Mouse (Mus musculus) heart, embryonic 15.5 days (tissue): ENCODE results near the gene Dicer1. TPM values are rescaled to one million over a fixed set of nuclear protein-coding genes. Genes with fewer than 3 reads are reported as not detected.

Source experiments
- ATAC-seq: fragments of 200-750 bp; cut with Nextera tagmentation; replicated peaks from 2 replicates; pipeline ENCODE4 v1.8.0; 2017; ENCODE audit warnings: low read depth, moderate TSS enrichment; ENCODE audit not compliant: insufficient number of reproducible peaks, insufficient read depth, low FRiP score
- H3K27ac ChIP-seq: fragments of 300-500 bp; sonication (generic); 2 replicates; pipeline ENCODE4 v1.5.1; 2015; ENCODE audit warnings: mild to moderate bottlenecking, inconsistent platforms
- H3K27me3 ChIP-seq: fragments of 300-500 bp; sonication (generic); 2 replicates; pipeline ENCODE4 v1.6.1; 2015; ENCODE audit warnings: inconsistent platforms
- H3K36me3 ChIP-seq: fragments of 300-500 bp; sonication (generic); 2 replicates; pipeline ENCODE4 v1.6.1; 2015; ENCODE audit warnings: mild to moderate bottlenecking, inconsistent platforms
- H3K4me1 ChIP-seq: fragments of 300-500 bp; sonication (generic); replicated peaks from 2 replicates; pipeline ENCODE4 v1.6.1; 2015; ENCODE audit warnings: inconsistent platforms
- H3K4me2 ChIP-seq: fragments of 300-500 bp; sonication (generic); 2 replicates; pipeline ENCODE4 v1.6.1; 2015; ENCODE audit warnings: inconsistent platforms, mild to moderate bottlenecking, moderate library complexity
- H3K4me3 ChIP-seq: fragments of 300-500 bp; sonication (generic); 2 replicates; pipeline ENCODE4 v1.5.1; 2015; ENCODE audit warnings: mild to moderate bottlenecking, inconsistent platforms
- H3K9ac ChIP-seq: fragments of 300-500 bp; sonication (generic); 2 replicates; pipeline ENCODE4 v1.6.1; 2015; ENCODE audit warnings: mild to moderate bottlenecking, inconsistent platforms
- H3K9me3 ChIP-seq: fragments of 300-500 bp; sonication (generic); replicated peaks from 2 replicates; pipeline ENCODE4 v1.6.1; 2016; ENCODE audit warnings: inconsistent platforms
- WGBS: fragments of 180-500 bp; shearing (Covaris S2); methylation state at CpG from one replicate; pipeline ENCODE4 v1.1.7; 2015; ENCODE audit warnings: mixed read lengths; 5-methylcytosine and 5-hydroxymethylcytosine counted together
- polyA plus RNA-seq: library from polyadenylated mRNA; unstranded; fragments of >200 nt; fragmentation: Nextera tagmentation; extraction: Ambion mirVana; gene quantifications from 2 replicates; pipeline ENCODE4 v1.2.1, GENCODE M21; 2015

The Dicer1 gene
- polyA plus RNA-seq, 1 experiment from 2014 or later: 23.7 TPM

DNA sequence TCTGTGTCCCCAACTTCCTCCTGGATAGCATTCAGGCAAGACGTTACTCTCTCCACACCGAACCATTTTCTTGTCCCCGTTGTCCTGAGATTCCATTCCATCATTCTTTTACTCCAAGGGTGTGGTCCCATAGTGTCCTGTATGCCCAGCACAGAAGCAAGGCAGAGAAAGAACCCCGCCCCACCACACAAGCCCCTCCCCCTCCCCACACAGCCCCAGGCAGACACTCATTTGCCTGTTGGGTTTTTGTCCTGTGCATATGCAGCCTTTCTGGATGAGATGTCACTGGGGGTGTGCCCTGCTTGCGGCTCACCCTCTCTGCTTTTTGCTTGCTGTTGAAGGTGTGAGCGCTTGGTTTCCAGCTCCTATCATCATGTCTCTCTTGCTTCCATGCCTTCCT is 103.4 kb downstream of the Dicer1 start:
- peaks cover 13% of the 10 kb centered on the region for H3K27me3 ChIP-seq
- no peaks in the 10 kb centered on the region for H3K9me3 ChIP-seq
- no peak overlapping the region for H3K9ac ChIP-seq
- H3K27ac ChIP-seq: no peak overlapping the region
- peaks cover 5% of the 10 kb centered on the region; the same call in 1 of the 2 replicates for H3K4me1 ChIP-seq
- H3K4me2 ChIP-seq: no peak overlapping the region
- no peak for ATAC-seq
- no peaks in the 10 kb centered on the region for H3K36me3 ChIP-seq
- H3K4me3 ChIP-seq: no peak overlapping the region
- 87% methylated on average over 6 of the region's 6 CpGs for WGBS

- no peaks in the 10 kb centered on the region for H3K36me3 ChIP-seq
- no peak overlapping the region for H3K9ac ChIP-seq
- H3K4me3 ChIP-seq: no peak overlapping the region
- ATAC-seq: no peak
- no peaks in the 10 kb centered on the region for H3K9me3 ChIP-seq
- H3K27me3 ChIP-seq: peaks cover 29% of the 10 kb centered on the region; the same call in 1 of the 2 replicates
- peaks cover 13% of the 10 kb centered on the region for H3K4me1 ChIP-seq
- WGBS: 36% methylated on average over 7 of the region's 7 CpGs
- H3K4me2 ChIP-seq: no peak overlapping the region
- no peak overlapping the region for H3K27ac ChIP-seq
Measured at GRCm38 (mm10) chr12:104642337-104642736, 109.4 kb downstream of the Dicer1 start.

DNA sequence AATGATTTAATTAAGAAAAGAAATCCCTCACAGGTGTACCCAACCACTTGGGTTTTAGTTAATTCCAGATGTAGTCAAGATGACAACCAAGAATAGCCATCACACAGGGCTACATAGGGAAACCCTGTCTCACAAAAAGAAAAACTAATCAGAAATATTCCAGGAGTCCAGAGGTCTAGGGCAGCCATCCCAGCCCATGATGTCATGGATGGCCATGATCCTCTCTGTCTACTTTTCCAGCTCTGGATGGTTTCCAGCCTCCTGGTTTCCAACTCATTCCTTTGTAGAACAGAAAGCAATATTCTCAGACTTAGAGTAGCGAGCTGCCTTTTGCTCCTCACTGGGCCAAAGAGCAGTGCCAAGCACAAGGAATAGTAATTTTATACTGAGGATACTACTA is 110.8 kb downstream of the Dicer1 start:
- no peak for ATAC-seq
- no peak overlapping the region for H3K27ac ChIP-seq
- H3K4me1 ChIP-seq: peaks cover 13% of the 10 kb centered on the region
- H3K9ac ChIP-seq: no peak overlapping the region
- 74% methylated on average over 1 of the region's 1 CpGs for WGBS
- H3K36me3 ChIP-seq: no peaks in the 10 kb centered on the region
- no peak overlapping the region for H3K4me2 ChIP-seq
- no peaks in the 10 kb centered on the region for H3K9me3 ChIP-seq
- peaks cover 39% of the 10 kb centered on the region for H3K27me3 ChIP-seq
- H3K4me3 ChIP-seq: no peak overlapping the region

DNA sequence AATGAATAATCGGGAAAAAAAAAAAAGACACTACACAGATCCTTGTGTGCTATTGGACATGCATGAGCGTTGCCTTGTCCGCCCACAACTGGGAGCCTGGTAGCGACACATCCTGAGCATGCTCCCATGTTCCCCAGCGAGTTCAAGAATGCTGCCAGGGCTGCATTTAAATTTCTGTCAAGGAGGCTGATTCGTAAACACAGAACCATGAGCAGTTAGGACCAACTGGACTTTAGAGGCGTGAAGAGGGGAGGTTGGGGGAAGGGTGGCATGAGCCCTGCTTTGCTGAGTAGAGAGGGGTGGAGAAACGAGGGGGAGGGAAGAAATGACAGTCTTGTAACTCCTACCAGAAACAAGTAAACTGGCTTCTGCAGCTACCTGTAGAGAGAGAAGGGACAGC is 113.6 kb downstream of the Dicer1 start:
- peak overlapping the region; percentile 6; the same call in 1 of the 2 replicates for H3K4me3 ChIP-seq
- peaks cover 38% of the 10 kb centered on the region for H3K27me3 ChIP-seq
- peaks cover 13% of the 10 kb centered on the region for H3K4me1 ChIP-seq
- no peak overlapping the region for H3K9ac ChIP-seq
- H3K36me3 ChIP-seq: no peaks in the 10 kb centered on the region
- H3K27ac ChIP-seq: no peak overlapping the region
- peak overlapping the region; percentile 44; the same call in 1 of the 2 replicates for H3K4me2 ChIP-seq
- 29% methylated on average over 8 of the region's 8 CpGs for WGBS
- ATAC-seq: no peak
- no peaks in the 10 kb centered on the region for H3K9me3 ChIP-seq

Other genes with a start within 250 kb of the Dicer1 start
- gene Clmn, start 113.1 kb upstream of the Dicer1 start, polyA plus RNA-seq: 0.54 and 1.2 TPM in 2 replicates